9 mouse cellular contexts compared by ENCODE assay signal in the genomic region with DNA sequence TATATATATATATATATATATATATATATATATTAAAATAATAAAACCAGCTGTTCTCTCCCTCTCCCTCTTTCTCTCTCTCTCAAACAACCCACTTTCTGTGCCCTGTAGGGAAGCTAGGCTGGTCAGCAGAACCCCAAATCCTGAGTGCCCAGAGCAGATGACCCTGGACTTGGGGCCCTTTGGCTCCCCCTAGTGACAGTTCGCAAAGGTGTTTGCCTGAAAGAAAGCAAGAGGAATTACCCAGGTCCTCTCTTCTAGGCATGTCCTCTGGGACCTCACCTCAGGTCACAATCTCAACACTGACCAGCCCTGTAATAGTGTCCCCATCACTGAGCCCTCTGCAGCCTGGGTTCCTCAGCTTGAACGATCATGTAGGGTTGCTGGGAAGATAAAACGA. TPM values are rescaled to one million over a fixed set of nuclear protein-coding genes. Genes with fewer than 3 reads are reported as not detected.
A peak's percentile ranks its signal among the peaks of the same experiment; 100 is the strongest.
DNase-seq lines count a peak whose midpoint lies in the region; ATAC-seq and TF ChIP-seq lines count a peak whose summit lies in the region.
"Had no signal": no experiment of that assay in that cellular context is flagged by ENCODE, and none has a peak within 500 bp of the region (broad histone marks: within the 10 kb centered on the region; RNA-seq: fewer than 3 reads in every experiment).

No protein-coding gene starts in this region.

- no peaks in the 10 kb centered on the region; the same call in 1 of the 2 replicates for H3K4me1 ChIP-seq in cortical plate, adult 2 months (ENCODE audit: control insufficient read depth, insufficient read depth, low read length)
- H3K4me1 ChIP-seq in kidney, postnatal 0 days (replicated peaks; ENCODE audit: insufficient read depth, low read length) = peaks cover 10% of the 10 kb centered on the region; the same call in 1 of the 2 replicates
- H3K4me1 ChIP-seq in midbrain, postnatal 0 days (ENCODE audit: insufficient read depth, low read length) = peaks cover 10% of the 10 kb centered on the region; the same call in 1 of the 2 replicates

- H3K4me2 ChIP-seq in kidney, postnatal 0 days (ENCODE audit: low read length) = no peak overlapping the region
- no peak overlapping the region for H3K4me2 ChIP-seq in midbrain, postnatal 0 days (ENCODE audit: low read depth, low read length, poor library complexity, severe bottlenecking)

- peak; percentile 73 for TF ChIP-seq CTCF in cortical plate, adult 2 months (IDR thresholded peaks at IDR 0.05; ENCODE audit: extremely low read depth, insufficient read depth, low read length)
- TF ChIP-seq CTCF in kidney, postnatal 0 days (IDR thresholded peaks at IDR 0.05; ENCODE audit: low read depth) = peak; percentile 82
- TF ChIP-seq CTCF in midbrain, postnatal 0 days (IDR thresholded peaks at IDR 0.05) = peak; percentile 73

- DNase-seq in frontal cortex, postnatal 25 days (ENCODE audit: low spot score in 2 of 2) = peak; percentile 33 to 43
- peak; percentile 18 to 55 for DNase-seq in spleen, postnatal 10 days (ENCODE audit: low spot score in 2 of 2)
- no peak for DNase-seq in spleen, postnatal 36 days (ENCODE audit: low spot score in 2 of 2)
- DNase-seq in kidney, postnatal 0 days (ENCODE audit: low spot score) = peak; percentile 78
- DNase-seq in midbrain, postnatal 0 days (ENCODE audit: low spot score) = peak; percentile 50
- peak; percentile 63 for DNase-seq in urinary bladder, postnatal 14 days (ENCODE audit: low spot score)

- no peak for TF ChIP-seq POLR2A in cortical plate, adult 2 months (IDR thresholded peaks at IDR 0.05; ENCODE audit: extremely low read depth, insufficient read depth, low read length)

- H3K27ac ChIP-seq in cortical plate, adult 2 months (ENCODE audit: insufficient read depth, low read length) = no peak overlapping the region
- no peak overlapping the region for H3K27ac ChIP-seq in kidney, postnatal 0 days
- no peak overlapping the region for H3K27ac ChIP-seq in midbrain, postnatal 0 days (ENCODE audit: low read depth, low read length)

- ATAC-seq in frontal cortex, adult (ENCODE audit: low TSS enrichment) = no peak
- no peak for ATAC-seq in kidney, postnatal 0 days (replicated peaks; ENCODE audit: low FRiP score, low read depth)
- no peak for ATAC-seq in midbrain, postnatal 0 days (ENCODE audit: low FRiP score)

- H3K27me3 ChIP-seq in kidney, postnatal 0 days (ENCODE audit: insufficient read depth, low read length) = 0 out of 2 replicates have a peak, but pooled peaks cover 12% of the 10 kb centered on the region
- H3K27me3 ChIP-seq in midbrain, postnatal 0 days (ENCODE audit: insufficient read depth, low read length) = peaks cover 18% of the 10 kb centered on the region; the same call in 1 of the 2 replicates

- 8% methylated on average over 3 of the region's 3 CpGs for WGBS in kidney, postnatal 0 days
- 15% methylated on average over 3 of the region's 3 CpGs for WGBS in midbrain, postnatal 0 days

- no peaks in the 10 kb centered on the region for H3K9me3 ChIP-seq in kidney, postnatal 0 days (replicated peaks; ENCODE audit: low read length)
- H3K9me3 ChIP-seq in midbrain, postnatal 0 days (ENCODE audit: low read length) = no peaks in the 10 kb centered on the region

- H3K4me3 ChIP-seq in cortical plate, adult 2 months (ENCODE audit: insufficient read depth, low read length) = no peak overlapping the region
- H3K4me3 ChIP-seq in kidney, postnatal 0 days (replicated peaks; ENCODE audit: low read depth, low read length) = no peak overlapping the region
- H3K4me3 ChIP-seq in midbrain, postnatal 0 days (ENCODE audit: low read depth, low read length) = no peak overlapping the region

- H3K9ac ChIP-seq in kidney, postnatal 0 days (ENCODE audit: low read depth, low read length) = no peak overlapping the region
- no peak overlapping the region for H3K9ac ChIP-seq in midbrain, postnatal 0 days (replicated peaks; ENCODE audit: low read length, poor library complexity, severe bottlenecking)

- no peaks in the 10 kb centered on the region for H3K36me3 ChIP-seq in kidney, postnatal 0 days (ENCODE audit: insufficient read depth, low read length)
- no peaks in the 10 kb centered on the region for H3K36me3 ChIP-seq in midbrain, postnatal 0 days (ENCODE audit: insufficient read depth, low read length)

RNA-seq across cellular contexts. Expression of a gene that starts 2.8 kb away (rescaled TPM):
- polyA plus RNA-seq in cortical plate, adult 2 months (2012; rRNA removed) = 26.7 and 29.2 TPM in 2 replicates
- 3.0 and 3.3 TPM in 2 replicates for polyA plus RNA-seq in kidney, postnatal 0 days (2015; fragmentation: Nextera tagmentation; extraction: Ambion mirVana)
- total RNA-seq in midbrain, postnatal 0 days (2014; rRNA removed) = 14.9 and 19.9 TPM in 2 replicates
- 4.7 TPM in 2 replicates for polyA plus RNA-seq in midbrain, postnatal 0 days (2015; fragmentation: Nextera tagmentation; extraction: Ambion mirVana)
- total RNA-seq: neutrophil, adult 5-6 weeks had no signal

RNA-seq across cellular contexts. Expression of a gene that starts 51.6 kb away (rescaled TPM):
- 160 and 176 TPM in 2 replicates for polyA plus RNA-seq in cortical plate, adult 2 months (2012; rRNA removed)
- polyA plus RNA-seq in kidney, postnatal 0 days (2015; fragmentation: Nextera tagmentation; extraction: Ambion mirVana) = 0.11 and 0.22 TPM in 2 replicates
- 41.1 and 48.0 TPM in 2 replicates for total RNA-seq in midbrain, postnatal 0 days (2014; rRNA removed)
- polyA plus RNA-seq in midbrain, postnatal 0 days (2015; fragmentation: Nextera tagmentation; extraction: Ambion mirVana) = 18.1 and 20.3 TPM in 2 replicates
- total RNA-seq: neutrophil, adult 5-6 weeks had no signal

Comparison
In these comparisons a context has a peak if more than half of its experiments do, and no peak if none do; other contexts are left out.
1. DNase-seq: peak in frontal cortex, postnatal 25 days (2 of 2), spleen, postnatal 10 days (2 of 2), kidney, postnatal 0 days (single experiment), midbrain, postnatal 0 days (single experiment) and urinary bladder, postnatal 14 days (single experiment); none in spleen, postnatal 36 days (0 of 2).
2. RNA of a gene that starts 51.6 kb away (polyA plus RNA-seq): 160 to 176 TPM in cortical plate, adult 2 months and 18.1 to 20.3 TPM in midbrain, postnatal 0 days; 0.11 to 0.22 TPM in kidney, postnatal 0 days; every median in the first group is over 10 times any median in the second.
3. Peak in every context shown above with its lines, with median percentiles within 50 percentile points of each other: CTCF ChIP-seq.